Mouse (Mus musculus): Measurements from ENCODE around the gene Clec12b.
A peak's percentile ranks its signal among the peaks of the same experiment; 100 is the strongest.

The Clec12b gene

GRCm38 (mm10) chr6:129385774-129386173 is at the start of gene Clec12b:
Gene Clec12b, minus strand, starts transcription at chr6:129385874.
- no peak for DNase-seq (ENCODE audit: low spot score in 2 of 2)

- DNase-seq (ENCODE audit: low spot score in 2 of 2): no peak
Observed at GRCm38 (mm10) chr6:129434239-129434638, 48.6 kb upstream of the Clec12b start.

- DNase-seq (ENCODE audit: low spot score in 2 of 2): no peak
Observed at GRCm38 (mm10) chr6:129427281-129427680, 41.6 kb upstream of the Clec12b start.

GRCm38 (mm10) chr6:129425812-129426211 is 40.1 kb upstream of the Clec12b start:
- no peak for DNase-seq (ENCODE audit: low spot score in 2 of 2)

- no peak for DNase-seq (ENCODE audit: low spot score in 2 of 2)
Observed at GRCm38 (mm10) chr6:129425217-129425616, 39.5 kb upstream of the Clec12b start.

- DNase-seq (ENCODE audit: low spot score in 2 of 2): peak; percentile 24 to 47
Observed at GRCm38 (mm10) chr6:129423734-129424072, 38.0 kb upstream of the Clec12b start.

GRCm38 (mm10) chr6:129423040-129423733 is 37.5 kb upstream of the Clec12b start:
- DNase-seq (ENCODE audit: low spot score in 2 of 2): no peak

- DNase-seq (ENCODE audit: low spot score in 2 of 2): no peak
Observed at GRCm38 (mm10) chr6:129422311-129422710, 36.6 kb upstream of the Clec12b start.

- no peak for DNase-seq (ENCODE audit: low spot score in 2 of 2)
Observed at GRCm38 (mm10) chr6:129414177-129414576, 28.5 kb upstream of the Clec12b start.

GRCm38 (mm10) chr6:129408562-129408961 is 22.9 kb upstream of the Clec12b start, which contains the start of gene Clec9a:
Gene Clec9a, plus strand, starts transcription at chr6:129408862.
- no peak for DNase-seq (ENCODE audit: low spot score in 2 of 2)

GRCm38 (mm10) chr6:129407324-129407723 is 21.6 kb upstream of the Clec12b start:
- no peak for DNase-seq (ENCODE audit: low spot score in 2 of 2)

GRCm38 (mm10) chr6:129405999-129406398 is 20.3 kb upstream of the Clec12b start:
- DNase-seq (ENCODE audit: low spot score in 2 of 2): no peak

- no peak for DNase-seq (ENCODE audit: low spot score in 2 of 2)
Observed at GRCm38 (mm10) chr6:129403391-129403790, 17.7 kb upstream of the Clec12b start.

GRCm38 (mm10) chr6:129402404-129402803 is 16.7 kb upstream of the Clec12b start:
- no peak for DNase-seq (ENCODE audit: low spot score in 2 of 2)

- DNase-seq (ENCODE audit: low spot score in 2 of 2): no peak
Observed at GRCm38 (mm10) chr6:129399945-129400344, 14.3 kb upstream of the Clec12b start.

GRCm38 (mm10) chr6:129396997-129397396 is 11.3 kb upstream of the Clec12b start, which contains the start of gene Clec1b:
Gene Clec1b, plus strand, starts transcription at chr6:129397297.
- no peak for DNase-seq (ENCODE audit: low spot score in 2 of 2)

- no peak for DNase-seq (ENCODE audit: low spot score in 2 of 2)
Observed at GRCm38 (mm10) chr6:129393732-129394131, 8.1 kb upstream of the Clec12b start.

- no peak for DNase-seq (ENCODE audit: low spot score in 2 of 2)
Observed at GRCm38 (mm10) chr6:129393087-129393720, 7.5 kb upstream of the Clec12b start.

- DNase-seq (ENCODE audit: low spot score in 2 of 2): no peak
Observed at GRCm38 (mm10) chr6:129385000-129385399, 674 bp downstream of the Clec12b start.

- DNase-seq (ENCODE audit: low spot score in 2 of 2): no peak
Observed at GRCm38 (mm10) chr6:129383466-129383865, 2.2 kb downstream of the Clec12b start.

- DNase-seq (ENCODE audit: low spot score in 2 of 2): no peak
Observed at GRCm38 (mm10) chr6:129381736-129382135, 3.9 kb downstream of the Clec12b start.

- DNase-seq (ENCODE audit: low spot score in 2 of 2): no peak
Observed at GRCm38 (mm10) chr6:129380454-129380853, 5.2 kb downstream of the Clec12b start.

- DNase-seq (ENCODE audit: low spot score in 2 of 2): no peak
Observed at GRCm38 (mm10) chr6:129374937-129375471, 10.7 kb downstream of the Clec12b start.
